Mouse (Mus musculus) frontal cortex, postnatal 36 days (tissue): Measurements from ENCODE around the gene Prss32.

Experiments
- DNase-seq, 2 experiments: peaks; one replicate each; pipeline ENCODE4 v3.0.0; 2022; ENCODE audit warnings: low spot score in 2 of 2

Prss32 gene

GRCm38 (mm10) chr17:23843812-23844273 lies at the start of gene Prss32, which contains the start of gene Prss41:
Prss32 (plus strand) TSS chr17:23843855.
Prss41 (minus strand) TSS chr17:23844172.
- DNase-seq: no peak

- no peak for DNase-seq
These were observed 48.3 kb upstream of the Prss32 start for GRCm38 (mm10) chr17:23795323-23795722.

GRCm38 (mm10) chr17:23797316-23797715 lies 46.3 kb upstream of the Prss32 start:
- no peak for DNase-seq

GRCm38 (mm10) chr17:23801627-23802026 lies 42.0 kb upstream of the Prss32 start:
- DNase-seq: no peak

- peak; percentile 98 to 99 for DNase-seq
These were observed 40.8 kb upstream of the Prss32 start for GRCm38 (mm10) chr17:23802746-23803365.

GRCm38 (mm10) chr17:23803366-23804041 lies 40.2 kb upstream of the Prss32 start:
- DNase-seq: peak in 1 of 2 experiments; percentile 31

- DNase-seq: no peak
These were observed 39.1 kb upstream of the Prss32 start for GRCm38 (mm10) chr17:23804426-23805085.

- DNase-seq: peak in 1 of 2 experiments; percentile 38
These were observed 36.8 kb upstream of the Prss32 start for GRCm38 (mm10) chr17:23806867-23807266.

GRCm38 (mm10) chr17:23807918-23808317 lies 35.7 kb upstream of the Prss32 start:
- no peak for DNase-seq

- DNase-seq: no peak
These were observed 28.0 kb upstream of the Prss32 start for GRCm38 (mm10) chr17:23815641-23816040.

- DNase-seq: no peak
These were observed 25.1 kb upstream of the Prss32 start for GRCm38 (mm10) chr17:23818579-23818978.

- no peak for DNase-seq
These were observed 24.4 kb upstream of the Prss32 start for GRCm38 (mm10) chr17:23819235-23819634.

GRCm38 (mm10) chr17:23820731-23821130 lies 22.9 kb upstream of the Prss32 start:
- no peak for DNase-seq

- DNase-seq: no peak
These were observed 21.6 kb upstream of the Prss32 start for GRCm38 (mm10) chr17:23822094-23822493.

GRCm38 (mm10) chr17:23823018-23823417 lies 20.6 kb upstream of the Prss32 start:
- DNase-seq: no peak

GRCm38 (mm10) chr17:23823614-23824013 lies 20.0 kb upstream of the Prss32 start:
- no peak for DNase-seq

GRCm38 (mm10) chr17:23825591-23825990 lies 18.1 kb upstream of the Prss32 start:
- DNase-seq: no peak

- DNase-seq: peak; percentile 55 to 65
These were observed 15.2 kb upstream of the Prss32 start for GRCm38 (mm10) chr17:23828271-23829001.

GRCm38 (mm10) chr17:23829064-23829619 lies 14.5 kb upstream of the Prss32 start, which contains the start of gene Elob:
Elob (minus strand) TSS chr17:23829136.
- peak; percentile 85 for DNase-seq

GRCm38 (mm10) chr17:23831201-23831600 lies 12.5 kb upstream of the Prss32 start:
- no peak for DNase-seq

GRCm38 (mm10) chr17:23836006-23836575 lies 7.6 kb upstream of the Prss32 start, which contains the start of gene Prss33:
Prss33 (minus strand) TSS chr17:23836056.
- no peak for DNase-seq
